Mouse (Mus musculus) kidney, adult 2 months (tissue): ENCODE results near the gene Pxn.

ENCODE experiments used
- CTCF ChIP-seq: fragments of 200-500 bp; conservative IDR thresholded peaks from 2 replicates; pipeline ENCODE4 v1.5.1; 2011; ENCODE audit warnings: low read depth, mild to moderate bottlenecking, control low read depth, low read length, moderate library complexity, mixed read lengths; ENCODE audit not compliant: insufficient read depth, insufficient read length
- POLR2A ChIP-seq: fragments of 200-500 bp; IDR thresholded peaks from one replicate; pipeline ENCODE4 v1.6.1; 2011; ENCODE audit warnings: low read depth, low read length, control low read depth

GRCm38 (mm10) chr5:115521553-115522461 lies 15.3 kb downstream of the Pxn start:
- no peak; the same call in 1 of the 2 replicates for TF ChIP-seq CTCF
- TF ChIP-seq POLR2A = no peak
